Mouse (Mus musculus) thymus, postnatal 0 days (tissue): ENCODE measurements around the gene Kif21a. TPM values are rescaled to one million over a fixed set of nuclear protein-coding genes. Genes with fewer than 3 reads are reported as not detected.

Experiments
- DNase-seq: peaks from one replicate; pipeline ENCODE4 v3.0.0-alpha.2; 2015; ENCODE audit warnings: low spot score
- polyA plus RNA-seq: library from polyadenylated mRNA; unstranded; fragments of >200 nt; fragmentation: Nextera tagmentation; extraction: Ambion mirVana; gene quantifications from 2 replicates; pipeline ENCODE4 v1.2.1, GENCODE M21; 2015

The Kif21a gene
- polyA plus RNA-seq, 1 experiment from 2014 or later = 3.1 TPM

DNA sequence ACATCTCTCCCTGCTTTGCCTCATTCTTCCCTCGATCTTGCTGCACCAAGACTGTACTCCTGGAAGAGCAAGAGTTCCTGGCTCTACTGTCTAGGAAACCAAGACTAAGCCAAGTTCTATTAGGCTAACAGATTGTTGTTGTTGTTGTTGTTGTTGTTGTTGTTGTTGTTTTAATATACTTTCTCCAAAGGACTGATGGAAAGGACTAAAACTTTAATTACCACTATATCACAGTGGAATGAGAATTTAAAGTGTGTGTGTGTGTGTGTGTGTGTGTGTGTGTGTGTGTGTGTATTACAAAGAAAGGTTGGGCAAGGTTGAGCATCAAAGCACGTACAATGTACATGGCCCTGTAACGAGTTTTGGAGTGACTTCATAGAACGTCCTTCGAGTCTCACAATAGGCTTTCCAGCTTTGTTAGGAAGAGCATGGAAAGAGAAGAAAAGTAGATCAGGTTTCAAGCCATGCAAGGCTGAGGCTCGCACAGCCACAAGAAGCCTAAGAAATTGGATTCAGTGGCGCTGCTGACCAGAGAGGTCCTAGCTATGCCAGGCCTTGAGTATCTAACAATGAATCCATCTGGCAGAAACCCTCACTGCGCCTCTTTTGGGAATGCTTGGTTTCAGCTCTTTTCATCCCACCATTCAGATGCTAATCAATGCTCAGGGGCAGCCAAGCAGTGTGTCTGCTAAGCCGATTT lies 31.4 kb downstream of the Kif21a start:
- no peak for DNase-seq

DNA sequence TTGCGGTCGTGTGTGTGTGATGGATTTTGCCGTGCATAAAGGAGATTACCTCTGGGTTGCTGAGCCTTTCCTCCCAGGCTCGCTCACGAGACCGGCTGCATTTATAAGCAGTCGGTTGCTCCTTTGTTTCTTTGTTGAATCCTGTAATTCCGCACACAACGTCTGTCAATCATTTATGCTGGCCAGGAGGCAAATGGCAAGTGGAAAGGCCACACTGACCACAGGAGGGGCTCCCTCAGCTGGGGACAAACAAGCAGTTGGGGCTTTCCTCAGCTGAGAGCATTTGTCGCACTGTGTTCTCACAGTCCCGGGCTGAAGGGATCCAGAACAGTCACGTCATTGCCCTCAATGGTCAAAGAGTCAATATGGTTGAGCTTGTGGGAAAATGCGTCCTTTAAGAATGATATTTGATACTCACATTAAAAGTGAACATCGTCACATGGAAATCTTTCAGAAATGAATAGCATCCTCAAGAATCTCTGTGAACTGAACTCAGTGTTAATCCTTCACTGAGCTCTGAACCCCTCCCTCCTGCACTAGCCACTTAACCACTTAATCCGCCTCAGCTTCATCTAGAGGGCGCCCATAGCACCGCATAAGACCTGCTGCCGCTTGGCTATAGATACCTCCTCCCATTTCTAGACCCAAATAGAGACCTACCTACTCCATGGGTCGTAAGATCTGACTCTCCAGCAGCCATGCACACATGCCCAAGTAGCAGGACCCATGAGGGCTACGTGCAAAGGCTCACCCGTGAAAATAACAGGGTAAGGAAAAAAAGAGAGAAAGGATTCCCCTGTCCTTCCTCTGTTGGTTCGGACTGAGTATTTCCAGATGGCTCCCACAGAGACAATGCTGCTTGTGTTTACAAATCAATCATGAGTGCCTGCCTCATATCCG lies 32.2 kb downstream of the Kif21a start:
- no peak for DNase-seq

DNA sequence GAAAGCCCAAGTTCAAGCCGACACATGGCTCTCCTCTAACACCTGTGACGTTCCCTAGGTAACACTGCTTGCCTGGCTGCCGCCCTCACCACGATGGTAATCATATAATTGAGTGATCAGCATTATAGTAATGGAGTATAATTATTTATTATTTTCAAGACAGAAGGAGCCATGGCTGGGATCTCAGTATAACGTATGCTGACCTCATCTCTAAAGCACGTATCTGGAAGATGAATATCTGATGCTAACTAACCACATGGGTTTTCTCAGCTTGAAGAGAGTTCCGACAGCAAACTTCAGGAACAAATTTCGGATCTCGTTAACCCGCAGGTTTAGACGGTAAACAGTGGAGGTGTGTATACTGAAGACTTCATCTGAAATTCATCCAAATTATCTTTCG lies 33.4 kb downstream of the Kif21a start:
- DNase-seq = no peak

DNA sequence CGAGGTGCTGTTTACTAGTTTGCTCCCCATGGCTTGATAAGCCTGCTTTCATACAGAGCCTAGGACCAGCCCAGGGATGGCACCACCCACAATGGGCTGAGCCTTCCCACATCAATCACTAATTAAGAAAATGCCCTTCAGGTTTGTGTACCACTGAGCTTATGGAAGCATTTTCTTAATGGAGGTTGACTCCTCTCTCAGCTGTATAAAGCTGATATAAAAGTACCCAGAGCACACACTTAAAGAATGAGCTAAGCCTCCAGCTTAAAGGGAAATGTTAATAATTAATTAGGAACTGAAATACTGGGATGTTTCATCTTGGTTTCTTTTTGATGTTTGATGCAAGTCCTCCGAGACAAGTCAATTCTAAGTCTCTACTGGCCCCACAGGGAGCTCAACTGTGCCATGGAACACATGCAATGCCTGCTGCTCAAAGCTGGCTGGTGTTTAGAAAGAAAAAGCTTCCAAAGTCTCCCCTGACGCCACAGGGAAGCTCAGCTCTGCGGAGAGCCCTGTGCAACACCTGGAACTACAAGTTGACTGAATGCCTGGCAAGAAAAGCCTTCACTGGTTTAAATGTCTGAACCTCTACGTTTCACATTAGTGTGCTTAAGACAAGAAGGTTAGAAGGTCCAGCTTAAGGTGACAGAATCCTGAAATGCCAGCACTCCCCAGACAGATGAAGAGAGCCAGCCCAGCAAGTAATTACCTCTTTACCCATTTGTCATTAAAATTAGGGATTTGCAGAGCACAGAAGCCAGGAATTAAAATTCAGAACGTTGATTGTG lies 36.8 kb downstream of the Kif21a start:
- DNase-seq = no peak

DNA sequence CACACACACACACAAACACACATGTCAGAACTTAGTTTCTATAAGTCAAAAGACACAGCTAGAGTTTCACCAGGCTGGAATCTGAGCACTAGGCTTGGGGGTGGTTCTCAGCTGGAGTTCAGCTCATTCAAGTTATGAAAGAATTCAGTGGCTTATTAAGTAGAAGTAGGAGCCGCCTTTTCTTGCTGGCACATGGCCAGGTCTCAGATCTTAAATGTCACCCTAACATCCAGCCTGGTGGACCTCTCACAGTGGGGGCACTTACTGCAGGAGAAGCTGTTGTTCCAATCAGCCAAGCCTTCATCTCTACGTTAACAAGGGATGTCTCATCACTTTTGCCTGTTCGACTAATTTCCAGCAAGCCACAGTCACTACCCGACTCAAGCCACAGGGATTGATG lies 39.5 kb downstream of the Kif21a start:
- DNase-seq = no peak

DNA sequence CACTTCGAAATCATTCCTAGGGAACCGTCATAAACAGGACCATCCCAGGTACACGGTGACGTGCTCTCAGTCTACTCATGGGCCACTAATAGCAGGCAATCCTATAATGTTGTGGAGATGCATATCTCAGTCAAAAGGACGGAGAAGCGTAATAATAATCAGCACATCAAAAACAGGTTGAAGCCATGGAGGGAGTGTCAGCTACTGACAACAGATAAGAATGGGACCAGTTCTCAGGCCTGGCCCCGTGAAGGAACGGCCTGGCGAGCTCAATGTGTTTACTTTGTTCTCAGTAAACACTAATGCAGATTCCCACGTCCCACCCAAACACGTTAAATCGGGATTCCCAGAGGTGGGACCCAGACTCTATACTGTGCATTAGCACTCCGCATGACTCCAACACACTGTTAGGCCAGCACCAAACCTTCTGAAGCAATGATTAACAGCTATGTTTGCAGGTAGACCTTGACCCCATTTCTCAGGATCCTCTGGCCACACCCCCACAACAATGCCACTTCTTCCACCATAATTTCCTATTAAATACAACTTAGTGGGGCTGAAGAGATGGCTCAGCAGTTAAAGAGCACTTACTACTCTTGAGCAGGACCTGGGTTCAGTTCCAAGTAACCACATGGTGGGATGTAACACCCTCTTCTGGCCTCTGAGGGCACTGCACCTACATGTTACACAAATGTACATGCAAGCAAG lies 42.5 kb downstream of the Kif21a start:
- DNase-seq = no peak

DNA sequence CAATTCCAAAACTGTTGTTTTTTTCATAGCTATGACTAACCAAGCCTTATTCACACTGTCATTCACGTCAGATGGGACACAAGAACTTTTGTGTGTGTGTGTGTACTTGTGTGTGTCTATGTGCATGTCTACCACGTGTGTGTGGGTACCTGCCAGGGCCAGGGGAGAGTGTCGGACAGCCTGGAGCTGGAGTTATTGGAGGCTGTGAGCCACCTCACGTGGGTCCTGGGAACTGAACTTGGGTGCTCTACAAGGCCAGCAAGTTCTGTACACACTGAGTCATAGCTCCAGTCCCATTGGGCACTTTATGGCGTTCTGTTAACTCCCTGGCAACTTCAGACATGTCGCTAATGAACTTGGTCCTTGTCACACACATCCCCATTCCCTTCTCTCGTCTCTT lies 45.0 kb downstream of the Kif21a start:
- no peak for DNase-seq

DNA sequence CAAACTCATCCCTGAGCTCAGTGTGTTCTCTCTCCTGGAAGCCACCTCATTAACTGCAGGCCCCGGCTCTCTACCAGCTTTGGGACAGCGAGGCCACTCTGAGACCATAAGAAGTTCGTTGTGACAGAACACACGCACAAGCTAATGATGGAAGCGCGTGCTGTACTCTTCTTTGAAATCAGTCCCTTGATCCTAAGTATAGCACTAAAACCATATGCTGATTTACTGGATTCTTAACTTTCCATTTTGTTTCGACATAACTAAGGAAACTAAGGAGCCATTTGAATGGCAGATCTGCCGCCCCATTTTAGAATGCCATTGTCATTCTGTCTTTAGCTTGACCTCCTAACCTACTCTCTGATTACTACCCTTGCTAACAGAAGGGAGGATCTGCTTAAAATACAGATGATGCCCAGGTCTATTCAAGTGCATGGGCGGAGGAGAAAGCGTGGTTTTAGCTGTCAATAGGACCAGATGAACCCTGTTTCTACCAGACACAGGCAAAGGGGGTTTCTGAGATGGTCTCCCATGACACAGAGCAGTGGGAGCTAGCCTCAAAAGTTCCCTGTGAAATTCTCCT lies 48.6 kb downstream of the Kif21a start:
- DNase-seq = no peak

DNA sequence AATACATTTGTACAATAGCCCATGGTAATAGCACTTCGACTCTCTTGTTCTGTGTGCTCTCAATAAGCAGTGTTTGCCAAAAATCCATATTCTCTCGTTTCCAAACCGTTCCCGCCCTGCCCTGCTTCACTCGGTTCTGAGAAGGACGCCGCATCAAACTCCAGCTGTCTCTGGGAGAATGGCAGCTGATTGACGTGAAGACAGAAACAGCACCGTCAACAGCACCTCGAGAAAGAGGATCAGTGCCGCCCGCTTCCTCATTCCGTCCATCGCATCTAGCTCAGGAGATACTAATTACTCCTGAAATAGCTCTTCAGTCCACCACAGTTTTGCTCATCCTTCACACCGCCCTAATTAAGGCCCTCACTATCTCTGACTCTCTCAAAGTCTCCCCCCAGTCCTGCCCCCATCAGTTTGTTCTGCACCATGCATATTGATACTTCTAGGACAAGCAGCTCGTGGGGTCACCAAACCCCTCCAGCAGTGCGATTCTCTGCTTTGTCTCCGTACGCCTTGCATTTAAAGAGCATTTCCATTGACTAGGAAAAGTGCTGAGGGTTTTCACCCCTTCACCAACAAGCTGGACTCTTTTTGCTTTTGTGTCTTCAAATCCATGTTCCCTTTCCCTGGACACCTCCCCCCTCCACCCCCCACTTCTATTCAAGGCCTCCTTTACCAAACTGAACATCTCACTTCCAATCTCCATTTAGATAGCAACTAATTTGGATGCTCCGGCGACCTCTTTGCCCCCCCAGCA lies 49.3 kb downstream of the Kif21a start:
- DNase-seq = no peak

DNA sequence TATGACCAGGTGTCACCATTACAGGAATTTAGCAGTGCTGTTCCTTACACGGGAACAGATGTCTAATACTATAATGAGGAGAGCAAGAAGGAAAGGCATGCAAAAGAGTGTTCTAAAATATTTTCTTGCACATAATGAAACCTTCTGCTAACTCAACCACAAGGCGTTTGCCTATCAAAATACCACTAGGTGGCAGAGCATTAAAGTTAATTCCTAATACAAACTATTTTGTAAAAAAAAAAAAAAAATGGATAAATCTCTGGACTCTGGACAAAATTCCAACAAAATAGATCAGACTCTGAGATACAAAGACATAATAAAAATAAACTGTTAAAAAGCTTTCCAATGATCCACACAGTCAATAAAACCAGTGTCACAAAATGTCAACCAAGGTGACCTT lies 56.9 kb downstream of the Kif21a start:
- DNase-seq = no peak

DNA sequence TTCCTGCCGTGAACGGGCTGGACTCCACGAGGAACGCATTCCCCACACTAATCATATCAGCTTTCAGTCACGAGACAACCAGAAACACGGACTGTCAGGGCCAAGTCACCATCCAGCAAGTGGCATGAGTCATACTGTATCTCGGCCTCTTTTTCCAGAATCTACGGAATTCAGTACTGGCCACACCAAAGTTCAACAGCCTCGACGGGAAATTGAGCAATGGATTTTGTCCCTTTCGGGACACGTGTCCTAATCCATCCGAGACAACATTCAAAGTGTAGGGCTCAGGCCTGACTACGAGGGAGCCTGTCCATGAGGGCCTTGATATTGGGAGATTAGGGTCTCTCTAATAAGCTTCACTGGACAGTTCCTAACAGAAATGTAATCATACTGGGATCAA lies 57.4 kb downstream of the Kif21a start:
- DNase-seq = no peak

DNA sequence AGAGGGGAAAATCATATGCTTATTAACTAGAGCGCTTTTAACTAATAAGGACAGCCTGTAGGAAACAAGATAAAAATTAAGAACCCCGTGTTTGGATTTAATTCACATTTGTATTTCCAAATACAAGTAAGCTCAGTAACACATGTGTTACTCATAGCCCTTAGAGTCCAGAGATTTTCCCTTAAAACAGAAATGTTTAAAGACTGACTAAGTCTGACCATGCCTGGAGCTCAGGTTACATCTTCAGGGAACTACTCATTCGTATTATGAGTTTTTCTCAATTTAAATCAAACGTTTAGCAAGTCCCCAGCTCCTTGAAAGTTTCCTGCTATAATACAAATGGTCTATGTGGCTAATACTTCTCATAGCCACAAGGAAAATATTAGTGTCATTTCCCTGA lies 57.9 kb downstream of the Kif21a start:
- no peak for DNase-seq

DNA sequence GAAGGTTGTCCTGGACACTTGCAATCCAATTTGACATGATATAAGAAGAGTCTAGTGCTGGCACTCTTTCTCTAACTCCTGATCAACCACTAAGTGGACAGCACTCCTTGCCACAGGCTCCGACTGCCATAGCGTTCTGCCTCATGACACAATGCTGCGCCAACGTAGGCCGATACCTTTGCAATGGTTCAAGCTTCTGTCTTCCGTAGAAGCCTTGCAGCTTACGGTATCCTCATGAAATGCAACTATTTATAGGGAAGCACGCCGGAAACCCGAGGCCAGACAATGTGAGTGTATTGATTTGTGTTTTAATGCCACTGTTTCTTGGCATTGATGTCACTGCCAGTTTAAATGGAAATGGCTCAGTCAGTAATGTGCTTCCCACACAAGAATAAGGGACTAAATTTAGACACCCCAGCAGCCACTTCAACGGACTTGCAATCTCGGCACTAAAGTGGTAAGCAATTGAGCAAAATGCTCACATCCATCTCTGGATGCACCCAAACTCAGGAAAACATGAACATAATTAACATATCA lies 62.0 kb downstream of the Kif21a start:
- no peak for DNase-seq

DNA sequence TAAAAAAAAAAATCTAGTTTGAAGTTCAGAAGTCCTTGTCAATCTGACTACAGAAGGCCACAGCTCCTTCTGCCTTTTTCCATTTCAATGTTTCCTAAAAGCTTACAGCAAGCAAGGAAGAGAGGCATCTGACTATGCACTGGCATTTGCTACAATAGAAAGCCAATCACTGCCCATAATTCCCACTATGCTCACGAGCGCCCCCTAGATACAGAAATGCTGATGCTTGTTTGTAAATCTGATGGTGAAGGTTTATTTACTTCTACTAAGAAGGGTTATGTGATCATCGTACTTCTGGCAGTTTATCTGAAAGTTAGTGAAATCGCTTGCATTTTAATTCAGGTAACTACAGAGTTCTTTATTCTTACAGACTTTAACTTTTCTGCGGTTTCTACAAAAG lies 73.8 kb downstream of the Kif21a start:
- no peak for DNase-seq

DNA sequence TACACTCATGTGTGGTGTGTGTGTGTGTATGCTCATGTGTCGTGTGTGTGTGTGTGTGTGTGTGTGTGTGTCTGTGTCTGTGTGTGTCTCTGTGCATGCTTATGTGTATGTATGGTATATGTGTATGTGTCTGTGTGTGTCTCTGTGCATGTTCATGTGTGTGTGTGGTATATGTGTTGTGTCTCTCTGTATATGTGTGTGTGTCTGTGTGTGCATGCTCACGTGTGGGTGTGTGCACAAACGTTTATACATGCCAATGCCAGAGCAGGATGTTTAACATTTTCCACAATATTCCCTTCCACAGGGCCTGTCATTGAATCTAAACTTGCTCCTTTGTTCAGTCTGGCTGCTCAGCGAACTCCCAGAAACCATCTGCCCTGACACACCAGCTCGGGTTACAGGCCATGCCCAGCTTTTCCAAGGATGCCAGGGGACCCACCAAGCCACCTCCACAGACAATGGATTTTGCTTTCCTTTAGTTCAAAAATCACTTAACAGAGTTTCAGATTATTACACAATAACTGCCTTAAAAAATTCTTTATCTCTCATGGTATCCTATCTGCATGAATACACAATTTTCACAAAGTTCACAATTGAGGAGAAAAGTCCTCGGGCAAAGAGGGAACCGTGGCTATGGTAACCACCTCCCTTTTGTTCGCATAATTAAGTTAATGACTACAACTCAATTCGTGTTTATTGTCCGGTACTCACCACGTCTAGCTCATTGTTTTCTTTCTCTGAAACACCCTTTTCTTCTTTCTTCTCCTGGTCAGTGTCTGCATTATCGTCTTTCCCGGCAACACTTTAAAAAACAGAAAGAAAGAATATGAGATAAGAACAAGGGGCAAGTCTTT lies 77.6 kb downstream of the Kif21a start:
- no peak for DNase-seq

DNA sequence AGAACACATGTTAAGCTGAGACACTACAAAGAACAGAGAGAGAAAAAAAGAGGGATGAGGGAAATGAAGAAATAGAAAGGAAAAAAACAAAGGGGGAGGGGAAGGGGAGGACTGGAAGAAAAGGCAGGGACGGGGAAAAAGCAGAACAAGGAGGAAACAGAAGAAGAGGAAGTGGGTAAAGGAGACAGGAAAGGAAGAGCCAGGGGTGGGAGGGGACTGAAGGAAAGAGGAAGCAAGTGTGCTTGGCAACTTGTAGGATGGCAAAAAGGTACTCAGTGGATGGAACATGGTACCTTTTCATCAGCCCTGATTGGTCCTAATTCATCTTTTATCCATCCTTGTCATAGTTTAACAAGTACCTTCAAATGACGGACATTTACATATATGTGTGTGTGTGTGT lies 86.4 kb downstream of the Kif21a start:
- DNase-seq = no peak

DNA sequence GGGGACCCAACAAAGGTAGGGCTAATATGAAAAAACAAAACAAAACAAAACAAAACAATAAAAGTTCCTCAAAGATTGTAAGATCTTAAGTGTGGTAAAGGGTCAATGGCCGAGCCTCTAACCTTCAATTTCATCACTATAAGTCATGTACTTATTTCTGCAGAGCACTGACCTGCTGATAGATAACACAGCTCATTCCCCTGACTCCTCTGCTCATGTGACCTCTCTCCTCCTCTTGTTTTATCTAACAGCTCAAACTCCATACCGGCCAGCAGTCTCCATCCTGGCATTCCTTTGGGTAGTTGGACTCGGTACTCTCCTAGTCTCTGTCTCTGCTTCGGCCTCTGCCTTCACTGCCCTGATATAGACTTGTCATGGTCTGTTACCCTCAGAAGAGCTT lies 87.2 kb downstream of the Kif21a start:
- DNase-seq = no peak

DNA sequence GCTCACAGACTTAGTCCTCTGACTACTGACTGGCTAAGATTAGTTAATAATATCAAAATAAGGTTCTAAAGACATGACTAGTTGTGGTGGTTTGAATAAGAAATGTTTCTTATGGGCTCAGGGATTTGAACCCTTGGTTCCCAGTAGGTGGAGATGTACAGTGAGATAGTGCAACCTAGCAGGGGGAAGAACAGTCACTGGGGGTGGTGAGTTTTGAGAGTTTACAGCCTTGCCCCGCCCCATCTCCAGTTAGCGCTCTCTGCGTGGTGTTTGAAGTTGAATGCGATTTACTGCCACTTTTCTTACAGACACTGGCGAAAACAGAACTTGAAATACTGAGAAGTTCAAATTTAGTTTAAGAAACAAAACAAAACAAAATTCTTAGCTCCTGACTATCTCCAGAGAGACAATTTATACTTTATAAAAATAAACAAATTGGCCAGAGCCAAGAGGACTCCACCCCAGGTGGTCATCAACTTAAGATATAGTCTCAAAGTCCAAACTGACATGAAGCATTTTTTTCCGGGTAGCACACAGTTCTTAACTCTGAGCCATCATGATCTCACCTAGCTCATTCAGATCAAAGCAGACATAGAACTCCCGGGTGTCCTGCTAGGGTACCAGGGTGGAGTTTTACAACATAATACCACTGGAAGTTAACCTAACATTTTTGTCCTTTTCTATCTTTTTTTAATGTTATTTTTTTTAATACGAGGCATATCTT lies 88.8 kb downstream of the Kif21a start:
- DNase-seq = no peak
